Mouse (Mus musculus) liver, postnatal 0 days (tissue): ENCODE data around the gene Pgpep1l. TPM values are rescaled to one million over a fixed set of nuclear protein-coding genes. Genes with fewer than 3 reads are reported as not detected.
"Not testable (repeated sequence)": the region's sequence is repeated elsewhere in the genome, so short reads cannot be mapped to it uniquely, and the experiment has no call there.

Experiments used
- ATAC-seq: fragments of 200-750 bp; cut with Nextera tagmentation; 2 replicates; pipeline ENCODE4 v1.8.0; 2017; ENCODE audit warnings: mild to moderate bottlenecking, moderate library complexity
- DNase-seq: peaks from one replicate; pipeline ENCODE4 v3.0.0-alpha.2; 2016
- H3K27ac ChIP-seq: fragments of 300-500 bp; sonication (generic); 2 replicates; pipeline ENCODE4 v1.5.1; 2014; ENCODE audit warnings: antibody characterized with exemption, moderate library complexity, mild to moderate bottlenecking, low read depth
- H3K27me3 ChIP-seq: fragments of 300-500 bp; sonication (generic); 2 replicates; pipeline ENCODE4 v1.6.1; 2014; ENCODE audit warnings: low read length, control low read depth, mixed read lengths; ENCODE audit not compliant: insufficient read depth
- H3K36me3 ChIP-seq: fragments of 300-500 bp; sonication (generic); replicated peaks from 2 replicates; pipeline ENCODE4 v1.6.1; 2014; ENCODE audit warnings: mild to moderate bottlenecking, control low read depth, low read length, moderate library complexity, mixed read lengths; ENCODE audit not compliant: insufficient read depth
- H3K4me1 ChIP-seq: fragments of 300-500 bp; sonication (generic); 2 replicates; pipeline ENCODE4 v1.6.1; 2014; ENCODE audit warnings: antibody characterized with exemption, mild to moderate bottlenecking, control low read depth; ENCODE audit not compliant: insufficient read depth
- H3K4me2 ChIP-seq: fragments of 300-500 bp; sonication (generic); 2 replicates; pipeline ENCODE4 v1.6.1; 2014; ENCODE audit warnings: low read depth, mild to moderate bottlenecking, low read length, moderate library complexity, mixed read lengths
- H3K4me3 ChIP-seq: fragments of 300-500 bp; sonication (generic); 2 replicates; pipeline ENCODE4 v1.5.1; 2014; ENCODE audit warnings: low read depth, low read length
- H3K9ac ChIP-seq: fragments of 300-500 bp; sonication (generic); replicated peaks from 2 replicates; pipeline ENCODE4 v1.6.1; 2014; ENCODE audit warnings: mild to moderate bottlenecking, moderate library complexity
- H3K9me3 ChIP-seq: fragments of 300-500 bp; sonication (generic); 2 replicates; pipeline ENCODE4 v1.6.1; 2016; ENCODE audit warnings: mild to moderate bottlenecking, control low read depth, low read length, mixed read lengths
- CTCF ChIP-seq: sonication (generic); IDR thresholded peaks from 2 replicates; pipeline ENCODE4 v1.5.1; 2016; ENCODE audit warnings: antibody characterized with exemption, low read depth
- EP300 ChIP-seq: IDR thresholded peaks from 2 replicates; pipeline ENCODE4 v1.6.1; 2016; ENCODE audit warnings: antibody characterized with exemption, low read depth, mild to moderate bottlenecking
- WGBS: fragments of 180-500 bp; shearing (Covaris S2); extraction: QIAGEN DNeasy Blood & Tissue Kit; methylation state at CpG from one replicate; pipeline ENCODE4 v1.1.7; 2014; ENCODE audit not compliant: insufficient replicate concordance; 5-methylcytosine and 5-hydroxymethylcytosine counted together
- polyA plus RNA-seq: library from polyadenylated mRNA; unstranded; fragments of >200 nt; fragmentation: Nextera tagmentation; extraction: Ambion mirVana; gene quantifications from 2 replicates; pipeline ENCODE4 v1.2.1, GENCODE M21; 2015

Pgpep1l gene
- polyA plus RNA-seq, 1 experiment from 2014 or later: not detected

DNA sequence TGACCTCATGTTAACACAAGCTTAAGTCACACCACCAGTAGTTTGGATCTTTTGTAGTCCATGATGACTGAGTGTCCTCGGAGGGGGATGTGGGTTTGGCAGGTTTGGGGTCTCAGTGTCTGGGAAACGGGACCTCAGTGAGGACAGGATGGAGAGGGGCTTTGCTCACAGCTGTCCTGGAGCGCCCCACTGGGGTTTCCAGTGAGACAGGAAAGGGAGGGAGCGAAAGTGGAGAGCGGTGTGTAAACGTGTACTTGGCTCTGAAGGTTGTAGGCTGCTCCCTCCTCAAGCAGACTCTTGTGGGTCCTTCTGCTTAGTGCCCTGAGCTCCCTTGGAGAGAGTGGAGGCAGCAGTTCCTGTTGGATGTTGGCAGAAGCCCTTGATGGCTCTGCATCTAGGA, 14.9 kb upstream of the Pgpep1l start:
- DNase-seq: no peak
- TF ChIP-seq CTCF (no peak), EP300 (no peak)
- Histone ChIP-seq H3K4me1 (peaks cover 14% of the 10 kb centered on the region), H3K9me3 (no peaks in the 10 kb centered on the region), H3K9ac (no peak overlapping the region), H3K4me3 (no peak overlapping the region), H3K4me2 (no peak overlapping the region; the same call in 1 of the 2 replicates), H3K27ac (no peak overlapping the region), H3K36me3 (no peaks in the 10 kb centered on the region), H3K27me3 (no peaks in the 10 kb centered on the region)
- 66% methylated on average over 6 of the region's 6 CpGs for WGBS
- no peak for ATAC-seq

DNA sequence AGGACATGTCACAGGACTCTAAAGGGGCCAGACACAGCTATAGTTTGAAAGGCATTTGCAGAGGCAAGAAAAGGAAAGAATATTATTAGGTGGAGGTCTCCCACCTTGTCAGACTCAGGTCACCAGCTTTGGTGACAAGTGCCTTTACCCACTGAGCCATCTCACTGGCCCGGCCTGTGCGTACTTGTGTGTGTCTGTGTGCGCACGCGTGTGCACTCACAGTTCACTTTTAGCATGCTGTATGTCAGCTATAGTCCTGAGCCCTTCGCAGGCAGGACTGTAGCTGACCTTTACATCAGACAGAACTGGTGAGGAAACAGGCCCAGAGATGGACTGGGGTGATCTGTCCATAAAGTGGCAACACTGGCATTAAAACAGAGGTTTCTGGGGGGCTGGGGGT, 14.4 kb upstream of the Pgpep1l start:
- TF ChIP-seq CTCF (no peak), EP300 (no peak)
- no peaks in the 10 kb centered on the region for H3K9me3 ChIP-seq
- ATAC-seq (no peak), DNase-seq (no peak)
- no peak overlapping the region for H3K9ac ChIP-seq
- peaks cover 9% of the 10 kb centered on the region for H3K4me1 ChIP-seq
- H3K27me3 ChIP-seq: no peaks in the 10 kb centered on the region
- WGBS: 87% methylated on average over 6 of the region's 6 CpGs
- no peak overlapping the region for H3K4me3 ChIP-seq
- H3K27ac ChIP-seq: no peak overlapping the region
- no peaks in the 10 kb centered on the region for H3K36me3 ChIP-seq
- 0 out of 2 replicates have a peak overlapping the region, but pooled peaks have one; percentile 1 for H3K4me2 ChIP-seq

DNA sequence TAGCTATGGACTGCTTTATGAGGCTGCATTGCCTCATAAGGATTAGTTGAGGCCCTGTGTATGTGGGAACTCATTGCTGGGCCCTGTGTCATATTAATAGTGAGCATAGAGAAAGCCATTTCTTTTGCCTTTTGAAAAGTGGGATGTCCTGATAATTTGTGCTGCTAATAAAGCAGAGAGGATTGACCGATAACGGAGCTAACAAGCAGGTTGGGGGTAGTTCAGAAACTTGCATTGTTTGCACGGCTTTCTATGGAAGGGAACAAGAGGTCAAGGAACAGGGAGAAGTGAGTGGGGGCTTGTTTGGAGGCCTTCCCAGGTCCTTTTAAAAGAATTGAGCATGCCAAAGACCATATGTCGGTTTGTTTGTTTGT, 13.9 kb upstream of the Pgpep1l start:
- no peak overlapping the region for H3K9ac ChIP-seq
- DNase-seq (no peak), ATAC-seq (no peak)
- TF ChIP-seq CTCF (no peak), EP300 (no peak)
- H3K27ac ChIP-seq: no peak overlapping the region
- no peak overlapping the region for H3K4me3 ChIP-seq
- no peaks in the 10 kb centered on the region for H3K27me3 ChIP-seq
- no peaks in the 10 kb centered on the region for H3K9me3 ChIP-seq
- peak overlapping the region; percentile 77; the same call in 1 of the 2 replicates for H3K4me2 ChIP-seq
- H3K36me3 ChIP-seq: no peaks in the 10 kb centered on the region
- WGBS: 69% methylated on average over 4 of the region's 4 CpGs
- H3K4me1 ChIP-seq: peaks cover 11% of the 10 kb centered on the region

DNA sequence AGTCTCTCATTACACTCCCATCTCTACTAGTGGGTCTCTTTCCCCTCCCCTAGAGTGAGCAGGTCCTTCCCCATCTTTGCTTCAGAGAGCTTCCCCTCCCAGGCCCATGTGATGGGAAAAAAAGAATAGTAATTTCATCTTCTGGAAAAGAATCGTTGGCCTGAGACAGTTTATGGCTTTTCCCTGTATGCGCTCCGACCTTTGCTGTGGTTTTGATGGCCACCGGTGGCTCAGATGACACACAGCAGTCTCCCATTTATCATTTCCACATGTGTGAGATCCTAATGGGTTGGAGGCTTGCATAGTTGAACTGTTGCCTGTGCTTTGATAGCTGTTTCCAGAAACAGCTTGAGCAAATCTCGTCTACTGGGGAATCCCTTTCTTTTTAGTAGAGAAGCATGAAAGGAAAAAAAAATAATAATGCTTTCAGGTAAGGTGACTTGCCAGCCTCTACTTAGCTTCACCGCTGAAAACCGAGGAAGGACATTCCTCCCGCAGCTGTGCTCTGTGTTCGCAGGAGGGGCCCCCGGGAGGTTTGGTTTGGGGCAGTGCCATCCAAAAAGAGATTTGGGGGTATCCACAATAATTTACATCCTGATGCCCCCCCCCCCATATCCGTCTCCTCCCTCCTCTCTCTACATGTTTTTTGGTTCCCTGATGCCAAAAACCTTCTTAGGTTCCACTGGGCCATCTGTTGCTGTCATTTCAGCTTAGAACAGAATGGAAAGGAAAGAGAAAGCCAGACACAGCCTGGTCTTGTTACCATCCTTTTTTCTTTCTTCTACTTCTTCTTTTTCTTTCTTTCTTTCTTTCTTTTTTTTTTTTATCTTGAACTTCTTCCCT, 13.2 kb upstream of the Pgpep1l start:
- no peak for DNase-seq
- H3K36me3 ChIP-seq: no peaks in the 10 kb centered on the region
- H3K4me3 ChIP-seq: 0 out of 2 replicates have a peak overlapping the region, but pooled peaks have one; percentile 56
- TF ChIP-seq CTCF (no peak), EP300 (no peak)
- no peaks in the 10 kb centered on the region for H3K27me3 ChIP-seq
- H3K4me1 ChIP-seq: peaks cover 12% of the 10 kb centered on the region
- 54% methylated on average over 11 of the region's 11 CpGs for WGBS
- no peak for ATAC-seq
- peak overlapping the region; percentile 62; the same call in 1 of the 2 replicates for H3K9ac ChIP-seq
- H3K27ac ChIP-seq: peak overlapping the region; percentile 90
- no peaks in the 10 kb centered on the region for H3K9me3 ChIP-seq
- H3K4me2 ChIP-seq: peak overlapping the region; percentile 77; the same call in 1 of the 2 replicates

DNA sequence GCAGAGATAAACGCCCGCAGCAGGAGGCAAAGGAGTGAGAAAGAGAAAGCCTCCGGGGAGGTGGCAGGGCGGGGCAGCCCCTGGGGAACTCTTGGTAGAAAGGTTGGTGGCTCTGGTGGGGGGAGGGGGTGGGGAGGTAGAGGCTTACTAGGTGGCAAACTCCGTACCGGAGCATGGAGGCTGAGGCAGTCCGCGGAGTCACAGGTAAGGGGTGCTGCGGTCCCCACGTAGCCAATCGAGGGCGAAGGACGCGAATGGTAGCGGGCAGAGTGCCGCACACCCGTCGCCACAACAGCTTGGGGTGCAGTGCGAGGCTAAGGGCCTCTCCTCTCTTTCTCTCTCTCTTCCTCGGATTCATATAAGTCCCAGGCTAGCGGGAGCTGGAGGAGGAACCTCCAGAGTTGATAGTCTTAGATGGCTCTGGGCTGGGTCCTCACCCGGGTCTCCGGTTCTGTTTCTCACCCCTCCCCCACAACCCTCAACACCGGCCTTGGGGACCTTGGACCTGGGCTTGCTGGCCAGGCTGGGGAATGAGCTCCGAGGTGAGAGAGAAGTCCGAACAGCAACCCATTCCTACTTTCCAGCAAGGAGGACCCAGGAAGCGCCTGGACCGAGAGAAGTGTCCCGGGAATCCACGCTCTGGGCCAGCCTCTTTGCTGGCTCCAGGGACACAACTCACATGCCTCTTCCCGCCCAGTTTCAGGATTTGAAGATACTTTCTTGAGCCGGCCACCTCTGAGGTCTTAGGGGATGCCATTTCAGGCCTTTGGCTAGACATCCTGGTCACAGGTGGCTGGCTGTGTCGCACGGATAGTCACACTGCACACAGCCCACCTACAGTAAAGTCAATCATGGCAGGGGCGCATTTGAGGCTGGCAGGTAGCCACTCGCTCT, 12.1 kb upstream of the Pgpep1l start:
- H3K36me3 ChIP-seq: no peaks in the 10 kb centered on the region
- WGBS: 12% methylated on average over 36 of the region's 36 CpGs
- no peaks in the 10 kb centered on the region for H3K9me3 ChIP-seq
- DNase-seq: peak; percentile 70
- peak overlapping the region; percentile 62 for H3K9ac ChIP-seq
- H3K27ac ChIP-seq: peak overlapping the region; percentile 90
- H3K4me1 ChIP-seq: peaks cover 10% of the 10 kb centered on the region
- H3K4me2 ChIP-seq: peak overlapping the region; percentile 77
- no peaks in the 10 kb centered on the region for H3K27me3 ChIP-seq
- peak overlapping the region; percentile 56 for H3K4me3 ChIP-seq
- TF ChIP-seq CTCF (no peak), EP300 (no peak)
- ATAC-seq: peak; percentile 65

DNA sequence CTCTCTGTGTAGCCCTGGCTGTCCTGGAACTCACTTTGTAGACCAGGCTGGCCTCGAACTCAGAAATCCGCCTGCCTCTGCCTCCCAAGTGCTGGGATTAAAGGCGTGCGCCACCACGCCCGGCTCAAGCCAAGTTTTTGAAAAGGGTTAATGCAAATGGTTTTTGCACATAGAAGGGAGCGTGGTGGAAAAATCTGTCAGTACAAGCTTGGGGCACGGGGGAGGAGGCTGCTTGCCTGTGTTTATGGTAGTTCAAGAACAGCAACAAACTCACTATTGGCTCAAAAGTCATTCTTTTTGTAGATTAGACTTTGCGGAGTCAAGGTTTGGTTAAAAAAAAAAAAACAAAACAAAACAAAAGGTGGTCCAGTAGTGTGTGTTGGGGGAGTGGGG, 11.4 kb upstream of the Pgpep1l start:
- H3K36me3 ChIP-seq, H3K4me1 ChIP-seq, DNase-seq, ATAC-seq, H3K27me3 ChIP-seq, H3K9me3 ChIP-seq: not testable (repeated sequence)
- peak overlapping the region; percentile 62 for H3K9ac ChIP-seq
- H3K27ac ChIP-seq: peak overlapping the region; percentile 90
- WGBS: 61% methylated on average over 9 of the region's 9 CpGs
- H3K4me3 ChIP-seq: peak overlapping the region; percentile 56
- peak overlapping the region; percentile 77 for H3K4me2 ChIP-seq
